Mouse (Mus musculus) myocyte (in vitro differentiated cells): Measurements from ENCODE around the gene Astn1.

Experiments used
- MAX ChIP-seq: IDR thresholded peaks from one replicate; pipeline ENCODE4 v1.6.1; 2011; ENCODE audit warnings: low read depth, mild to moderate bottlenecking, control low read depth
- POLR2A ChIP-seq: IDR thresholded peaks from one replicate; pipeline ENCODE4 v1.6.1; 2011; ENCODE audit warnings: low read depth, mild to moderate bottlenecking, control low read depth, moderate library complexity; ENCODE audit not compliant: insufficient read length
- POLR2AphosphoS2 ChIP-seq: IDR thresholded peaks from one replicate; pipeline ENCODE4 v1.6.1; 2011; ENCODE audit warnings: low read depth, control low read depth; ENCODE audit not compliant: insufficient read length
- REST ChIP-seq: IDR thresholded peaks from one replicate; pipeline ENCODE4 v1.6.1; 2011; ENCODE audit warnings: mild to moderate bottlenecking, control low read depth, moderate library complexity; ENCODE audit not compliant: insufficient read depth, insufficient read length
- TCF12 ChIP-seq: IDR thresholded peaks from one replicate; pipeline ENCODE4 v1.6.1; 2011; ENCODE audit warnings: mild to moderate bottlenecking, control low read depth; ENCODE audit not compliant: poor library complexity, insufficient read depth, severe bottlenecking
- TCF3 ChIP-seq: IDR thresholded peaks from one replicate; pipeline ENCODE4 v1.6.1; 2011; ENCODE audit warnings: low read depth, control low read depth; ENCODE audit not compliant: insufficient read length

DNA sequence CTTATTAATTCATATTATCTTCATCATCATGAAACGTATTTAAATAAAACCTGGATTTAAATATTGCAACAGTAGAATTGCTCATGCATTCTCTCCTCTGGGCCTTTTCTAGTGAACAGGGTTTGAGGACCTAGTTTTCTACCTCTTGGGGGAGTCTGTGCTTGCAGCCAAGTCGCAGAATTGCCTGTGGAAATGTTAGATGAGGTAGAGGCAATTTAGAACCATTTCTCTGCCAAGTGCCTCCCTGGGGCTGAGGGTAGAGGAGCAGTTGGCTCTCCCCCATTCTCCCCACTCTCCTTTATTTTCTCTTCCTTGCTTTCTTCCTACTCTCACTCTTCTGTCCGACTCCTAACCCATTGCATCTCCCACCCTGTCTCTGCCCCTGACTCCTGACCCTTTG is 49.1 kb downstream of the Astn1 start:
- TF ChIP-seq MAX, result no peak
- no peak for TF ChIP-seq POLR2AphosphoS2
- no peak for TF ChIP-seq POLR2A
- TF ChIP-seq REST, result no peak
- no peak for TF ChIP-seq TCF3
- no peak for TF ChIP-seq TCF12
